Mouse (Mus musculus) Patski (cell line): ENCODE results near the gene Ssmem1. TPM values are rescaled to one million over a fixed set of nuclear protein-coding genes. Genes with fewer than 3 reads are reported as not detected.

Experiments used
- ATAC-seq: fragments of 100-300 bp; one replicate; pipeline ENCODE4 v1.8.0; 2021
- CTCF ChIA-PET: fragments of 350-600 bp; sonication (Branson Sonifier 250); formaldehyde crosslinking; loops from one replicate; lab custom pipeline; 2022; ENCODE audit warnings: inconsistent platforms; lab: Charles Lee
- POLR2A ChIA-PET: fragments of 350-600 bp; sonication (Branson Sonifier 250); formaldehyde crosslinking; loops from one replicate; lab custom pipeline; 2022; ENCODE audit warnings: antibody characterized with exemption, inconsistent platforms; lab: Charles Lee
- DNase-seq: peaks from one replicate; pipeline ENCODE4 v3.0.0-alpha.2; 2011; ENCODE audit warnings: low read depth, low spot score
- H3K27me3 ChIP-seq: fragments of 371-371 bp; one replicate; pipeline ENCODE4 v1.5.1; 2021
- CTCF ChIP-seq: fragments of 100-300 bp; IDR thresholded peaks from one replicate; pipeline ENCODE4 v1.5.1; 2021
- in situ Hi-C: fragments of 300-500 bp; cut with MboI; formaldehyde crosslinking; loops from 3 replicates; pipeline ENCODE4 v1.11.1; 2018; ENCODE audit warnings: low pct_unique_long_range_greater_than_20kb, mixed read lengths
- polyA plus RNA-seq: library from polyadenylated mRNA; unstranded; gene quantifications from one replicate; pipeline ENCODE4 v1.2.3, GENCODE M21; 2021

Ssmem1 gene
- polyA plus RNA-seq, 1 experiment from 2014 or later, result 0.90 TPM

DNA sequence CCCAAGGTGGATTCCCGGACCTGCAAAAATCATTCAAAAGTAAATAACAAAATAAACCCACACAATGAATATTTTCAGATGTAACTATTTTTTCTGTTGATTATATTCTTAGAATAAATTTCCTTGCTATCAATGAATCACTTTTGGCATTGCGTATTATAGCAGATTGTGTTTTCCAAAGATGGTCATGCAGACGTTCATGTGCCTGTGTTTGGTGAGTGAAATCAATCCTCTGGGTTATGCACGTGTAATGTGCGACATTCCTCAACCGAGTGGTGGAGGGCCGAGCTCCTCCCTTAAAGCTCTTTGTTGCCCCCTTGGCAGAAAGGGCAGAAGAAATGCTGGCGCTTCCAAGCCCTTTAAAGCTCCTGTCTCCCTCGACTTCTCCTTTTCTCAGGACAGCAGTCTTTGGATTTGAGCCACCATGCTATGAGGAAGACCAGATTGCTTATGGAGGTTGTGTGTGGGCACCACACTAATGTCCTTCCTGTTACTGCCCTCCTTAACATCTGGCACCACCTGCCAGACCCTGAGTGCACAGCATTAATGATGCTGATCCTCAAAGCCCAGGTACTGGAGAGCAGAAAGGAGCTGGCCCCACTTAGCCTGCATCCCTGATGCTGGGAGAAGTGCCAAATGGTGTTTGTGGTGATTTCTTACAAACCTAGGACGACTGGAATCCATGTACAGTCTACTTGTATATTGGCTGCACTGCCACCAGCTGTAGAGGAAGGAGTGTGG is 33.5 kb upstream of the Ssmem1 start:
- ChIA-PET CTCF (interaction anchor here (0.7 kb wide), 1 partner anchor 20 kb away, joined by 3 read pairs; no protein-coding TSS in a partner anchor), POLR2A (interaction anchor here (0.6 kb wide), 1 partner anchor 23 kb away, joined by 3 read pairs; no protein-coding TSS in a partner anchor)
- ATAC-seq (no peak), DNase-seq (no peak)
- H3K27me3 ChIP-seq, result no peaks in the 10 kb centered on the region
- TF ChIP-seq CTCF, result no peak
- in situ Hi-C loops, result no loop called here

DNA sequence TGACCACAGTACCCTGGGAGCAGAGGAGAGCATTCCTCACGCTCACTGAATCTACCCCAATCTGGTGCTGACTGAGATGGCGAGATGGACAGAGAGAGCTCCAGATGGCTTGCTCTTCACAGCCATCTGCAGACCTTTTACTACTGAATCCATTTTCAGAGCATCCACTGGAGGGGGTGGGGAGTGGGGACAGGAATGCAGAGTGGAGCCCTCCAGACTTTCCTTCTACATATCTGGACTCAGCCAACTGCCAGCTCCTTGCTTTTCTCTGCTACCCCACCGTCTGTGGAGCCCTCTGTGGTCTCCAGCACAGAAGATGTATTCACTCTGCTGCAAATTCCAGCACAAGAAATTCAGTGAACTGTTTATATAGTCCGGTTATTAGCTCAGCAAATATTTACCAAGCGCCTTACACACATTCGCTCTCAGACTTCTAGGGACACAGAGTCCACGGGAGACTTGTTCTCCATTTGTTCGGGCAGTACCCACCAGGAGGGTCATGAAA is 32.4 kb upstream of the Ssmem1 start:
- CTCF ChIA-PET, result no interaction called here
- no peak for DNase-seq
- ATAC-seq, result no peak
- H3K27me3 ChIP-seq, result no peaks in the 10 kb centered on the region
- in situ Hi-C loops, result no loop called here
- TF ChIP-seq CTCF, result no peak
- POLR2A ChIA-PET, result no interaction called here

DNA sequence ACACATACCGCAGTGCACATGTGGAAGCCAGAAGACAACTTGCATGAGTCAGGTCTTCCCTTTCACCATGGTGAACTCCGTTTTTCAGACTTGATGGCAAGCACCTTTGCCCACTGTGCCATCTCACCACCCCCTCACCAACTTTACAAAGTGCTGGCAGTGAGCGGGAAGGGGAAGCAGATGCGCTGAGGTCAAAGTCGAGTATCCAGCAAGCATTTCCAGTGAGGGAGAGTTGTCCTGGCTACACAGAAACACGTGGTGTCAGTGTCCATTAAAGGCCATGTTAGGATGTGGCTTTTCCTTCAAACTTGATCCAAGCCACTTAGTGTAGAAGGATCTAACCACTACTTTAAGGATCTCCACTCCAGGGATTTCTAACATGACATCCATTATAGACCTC is 31.9 kb upstream of the Ssmem1 start:
- H3K27me3 ChIP-seq, result no peaks in the 10 kb centered on the region
- in situ Hi-C loops, result no loop called here
- no peak for DNase-seq
- POLR2A ChIA-PET, result no interaction called here
- ATAC-seq, result no peak
- CTCF ChIA-PET, result no interaction called here
- TF ChIP-seq CTCF, result no peak

DNA sequence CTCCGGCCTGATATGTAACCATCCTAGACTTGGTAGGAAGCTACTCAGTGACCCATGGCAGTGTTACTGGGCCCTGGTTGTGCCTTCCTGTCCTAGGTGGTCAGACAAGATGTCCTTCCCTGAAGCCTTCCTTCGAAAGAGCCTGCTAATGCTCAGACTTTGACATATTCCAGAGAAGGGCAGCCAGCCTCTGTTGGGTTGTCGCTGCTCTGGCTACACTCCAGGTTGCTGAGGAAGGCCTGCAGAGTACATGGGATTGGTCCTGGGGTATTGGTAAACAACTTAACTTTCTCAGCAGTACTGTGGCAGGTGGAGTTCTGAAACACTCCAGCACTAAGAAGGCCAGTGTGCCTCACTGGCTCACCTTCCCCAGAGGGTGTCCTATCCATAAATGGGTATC is 30.2 kb upstream of the Ssmem1 start:
- CTCF ChIA-PET, result no interaction called here
- DNase-seq (no peak), ATAC-seq (no peak)
- POLR2A ChIA-PET, result no interaction called here
- in situ Hi-C loops, result no loop called here
- no peak for TF ChIP-seq CTCF
- H3K27me3 ChIP-seq, result no peaks in the 10 kb centered on the region

DNA sequence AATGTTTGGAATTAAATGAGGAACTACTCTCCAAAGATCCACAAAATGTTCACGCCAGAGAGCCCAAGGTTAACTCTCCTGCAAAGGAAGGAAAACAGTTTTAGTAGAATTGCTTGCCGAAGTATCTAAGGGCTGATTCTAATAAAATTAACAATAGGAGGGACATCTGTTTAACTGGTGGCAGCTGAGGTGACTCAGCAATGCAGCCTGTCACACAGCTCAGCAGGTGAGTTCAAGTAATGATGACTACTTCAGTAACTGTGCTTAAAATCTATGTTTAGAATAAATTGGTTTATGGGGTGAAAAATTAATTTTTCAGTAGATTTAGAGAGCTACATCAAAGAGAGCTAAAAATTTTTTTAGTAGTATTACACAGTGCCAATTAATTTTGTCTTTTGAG is 26.7 kb upstream of the Ssmem1 start:
- ATAC-seq (no peak), DNase-seq (no peak)
- ChIA-PET POLR2A (no interaction called here), CTCF (interaction anchor here (1.2 to 2.3 kb wide), 3 partner anchors 11 to 27 kb away, joined by 3 to 7 read pairs (median 3); partner anchors contain the start of genes Ssmem1 and Tmem209)
- H3K27me3 ChIP-seq, result no peaks in the 10 kb centered on the region
- in situ Hi-C loops, result no loop called here
- TF ChIP-seq CTCF, result no peak

DNA sequence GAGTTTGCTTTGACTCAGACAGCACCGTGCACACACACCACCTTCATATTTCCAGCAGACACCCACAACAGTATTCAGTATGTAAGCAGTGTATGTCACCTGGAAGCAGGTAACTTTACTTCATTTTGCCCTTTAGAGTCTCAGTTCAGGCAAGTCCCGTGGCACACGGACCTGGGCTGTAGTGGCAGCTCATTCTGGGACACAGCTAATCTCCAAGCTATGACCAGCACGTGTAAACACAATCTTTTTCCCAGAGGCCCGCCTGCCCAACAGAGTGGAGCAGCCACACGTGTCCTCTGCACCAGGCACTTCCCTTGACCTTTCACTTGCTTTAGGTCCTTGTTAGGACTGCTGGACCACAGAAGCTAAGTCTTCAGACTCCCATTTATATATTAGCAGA is 23.1 kb upstream of the Ssmem1 start:
- no peak for DNase-seq
- no peak for ATAC-seq
- ChIA-PET POLR2A (no interaction called here), CTCF (no interaction called here)
- in situ Hi-C loops, result no loop called here
- TF ChIP-seq CTCF, result no peak
- H3K27me3 ChIP-seq, result no peaks in the 10 kb centered on the region

DNA sequence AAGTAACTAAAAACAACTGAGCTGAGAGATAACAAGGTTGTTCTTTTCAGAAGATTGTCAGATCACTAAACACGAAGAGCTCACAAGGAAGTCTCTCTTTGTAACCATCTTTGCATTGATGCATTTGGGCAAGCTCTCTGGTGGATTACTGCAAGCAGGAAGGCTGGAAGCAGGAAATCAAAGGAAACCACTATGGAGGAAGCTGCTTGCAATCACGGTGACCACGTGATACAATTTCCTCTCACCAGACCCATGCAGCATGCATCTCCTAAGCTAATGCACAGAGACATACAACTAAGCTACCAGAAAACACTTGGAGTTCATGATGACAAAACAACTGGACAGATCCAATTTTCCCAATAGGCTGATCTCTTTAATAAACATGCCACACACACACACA is 10.6 kb upstream of the Ssmem1 start:
- ChIA-PET CTCF (interaction anchor here (1.3 to 2.2 kb wide), 2 partner anchors 10 to 47 kb away, joined by 3 to 8 read pairs; partner anchors contain the start of genes Ssmem1 and Tmem209), POLR2A (interaction anchor here (0.6 kb wide), 1 partner anchor 23 kb away, joined by 3 read pairs; no protein-coding TSS in a partner anchor)
- in situ Hi-C loops, result no loop called here
- H3K27me3 ChIP-seq, result no peaks in the 10 kb centered on the region
- no peak for TF ChIP-seq CTCF
- no peak for ATAC-seq
- no peak for DNase-seq

DNA sequence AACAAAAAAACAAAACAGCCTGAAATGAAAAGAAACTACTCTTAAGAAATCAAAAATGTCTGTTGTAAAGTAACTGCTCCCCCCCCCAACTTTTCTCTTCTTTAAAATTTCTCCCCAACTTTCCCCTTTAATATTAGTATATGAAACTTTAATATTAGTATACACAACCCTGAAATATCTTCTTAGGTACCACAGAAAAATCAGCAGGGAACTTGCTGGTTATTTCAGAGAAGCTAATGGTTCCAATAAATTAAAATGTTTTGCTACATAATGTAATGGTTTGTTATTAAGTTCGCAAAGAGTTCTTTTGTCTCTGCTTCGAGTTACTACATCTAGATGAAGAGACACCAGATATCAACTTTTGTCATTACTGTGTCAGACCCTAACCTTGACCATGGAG is 825 bp upstream of the Ssmem1 start:
- no peaks in the 10 kb centered on the region for H3K27me3 ChIP-seq
- CTCF ChIA-PET, result interaction anchor here (1.1 to 2.6 kb wide), 3 partner anchors 9 to 473 kb away, joined by 3 to 8 read pairs (median 5); no protein-coding TSS in a partner anchor
- no peak for DNase-seq
- in situ Hi-C loops, result no loop called here
- ATAC-seq, result no peak
- POLR2A ChIA-PET, result interaction anchor here (0.6 kb wide), 1 partner anchor 474 kb away, joined by 4 read pairs; no protein-coding TSS in a partner anchor
- TF ChIP-seq CTCF, result no peak

DNA sequence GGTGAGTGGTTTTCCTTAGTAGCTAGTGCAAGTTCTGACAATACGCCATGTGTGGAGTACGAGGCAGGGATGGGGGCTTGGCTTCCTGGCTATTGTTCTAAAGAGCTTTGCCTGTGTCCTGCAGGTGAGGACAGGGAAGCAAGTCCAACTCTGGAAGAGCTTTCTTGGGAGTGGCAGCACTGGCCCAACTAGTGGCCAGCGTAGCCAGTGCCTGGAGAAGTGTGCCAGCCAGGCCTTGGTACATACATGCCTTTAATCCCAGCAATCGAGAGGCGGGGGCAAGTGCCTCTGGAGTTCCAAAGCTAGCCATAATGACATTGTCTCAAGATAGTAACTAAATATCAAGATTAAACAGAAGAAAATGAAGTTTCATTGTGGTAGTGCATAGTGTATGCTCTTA is 642 bp downstream of the Ssmem1 start:
- no peak for DNase-seq
- no peaks in the 10 kb centered on the region for H3K27me3 ChIP-seq
- ChIA-PET CTCF (interaction anchor here (0.7 to 1.8 kb wide), 3 partner anchors 28 to 472 kb away, joined by 3 to 5 read pairs (median 3); no protein-coding TSS in a partner anchor), POLR2A (interaction anchor here (0.6 to 1.0 kb wide), 2 partner anchors 49 to 210 kb away, joined by 3 read pairs; no protein-coding TSS in a partner anchor)
- in situ Hi-C loops, result no loop called here
- no peak for TF ChIP-seq CTCF
- ATAC-seq, result no peak

DNA sequence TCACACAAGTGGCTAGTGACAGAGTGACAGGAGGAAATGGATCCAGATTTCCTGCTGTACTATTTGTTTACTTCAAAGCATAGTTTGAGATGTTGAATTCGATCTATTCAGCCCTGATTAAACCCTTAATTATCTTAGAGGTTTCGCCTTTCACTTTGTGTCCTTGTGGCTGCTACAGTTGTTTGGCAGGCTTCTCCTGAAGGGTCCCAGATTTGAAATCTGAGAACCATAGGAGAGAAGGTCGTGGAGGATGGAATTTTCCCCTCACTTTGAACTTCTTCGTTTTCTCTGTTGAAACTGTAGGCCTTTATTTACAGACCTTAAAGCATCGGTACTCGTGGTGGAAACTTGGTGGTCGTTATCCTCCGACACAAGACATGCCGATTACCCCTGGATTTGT is 4.6 kb downstream of the Ssmem1 start:
- ChIA-PET CTCF (interaction anchor here (1.2 to 1.3 kb wide), 2 partner anchors 8 to 12 kb away, joined by 3 to 4 read pairs; no protein-coding TSS in a partner anchor), POLR2A (no interaction called here)
- no peak for TF ChIP-seq CTCF
- H3K27me3 ChIP-seq, result no peaks in the 10 kb centered on the region
- ATAC-seq, result no peak
- in situ Hi-C loops, result no loop called here
- DNase-seq, result no peak

DNA sequence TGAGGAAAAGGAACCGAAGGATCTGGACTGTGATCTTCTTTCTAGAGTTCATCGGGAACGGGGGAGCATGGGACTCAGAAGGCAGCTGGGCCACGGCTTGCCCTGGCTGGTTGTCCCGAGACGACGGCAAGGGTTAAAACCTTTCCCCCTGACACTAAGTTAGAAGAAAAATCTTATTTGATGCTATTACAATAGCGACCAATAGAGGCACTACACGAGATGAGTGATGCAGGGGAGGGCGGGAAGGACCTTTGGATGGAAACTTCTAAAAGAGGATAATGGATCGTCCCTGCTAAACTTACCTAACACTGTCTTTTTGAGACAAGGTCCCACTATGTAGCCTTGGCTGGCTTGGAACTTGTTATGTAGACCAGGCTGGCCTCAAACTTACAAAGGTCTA is 10.8 kb downstream of the Ssmem1 start:
- no peaks in the 10 kb centered on the region for H3K27me3 ChIP-seq
- no peak for DNase-seq
- ChIA-PET POLR2A (no interaction called here), CTCF (no interaction called here)
- ATAC-seq, result no peak
- in situ Hi-C loops, result loop anchor here (10.0 kb wide), 1 partner anchor 394 kb away; the partner anchor contains the start of gene Tsga13
- no peak for TF ChIP-seq CTCF
